Mouse (Mus musculus) gastrocnemius, postnatal 36 days (tissue): ENCODE results near the gene Sema4f. TPM values are rescaled to one million over a fixed set of nuclear protein-coding genes. Genes with fewer than 3 reads are reported as not detected.

Source experiments
- DNase-seq, 2 experiments: peaks; one replicate each; pipeline ENCODE4 v3.0.0; 2022
- intact Hi-C: fragments of 180-260 bp; cut with DNase I; formaldehyde crosslinking; loops from one replicate; pipeline ENCODE4 v1.15.1; 2025
- total RNA-seq, 2 experiments: library from RNA; stranded (reverse); gene quantifications; 2 replicates each; pipeline ENCODE4 v1.2.3; 2021

The Sema4f gene
- total RNA-seq, 2 experiments from 2014 or later = 0.10 to 0.15 TPM

DNA sequence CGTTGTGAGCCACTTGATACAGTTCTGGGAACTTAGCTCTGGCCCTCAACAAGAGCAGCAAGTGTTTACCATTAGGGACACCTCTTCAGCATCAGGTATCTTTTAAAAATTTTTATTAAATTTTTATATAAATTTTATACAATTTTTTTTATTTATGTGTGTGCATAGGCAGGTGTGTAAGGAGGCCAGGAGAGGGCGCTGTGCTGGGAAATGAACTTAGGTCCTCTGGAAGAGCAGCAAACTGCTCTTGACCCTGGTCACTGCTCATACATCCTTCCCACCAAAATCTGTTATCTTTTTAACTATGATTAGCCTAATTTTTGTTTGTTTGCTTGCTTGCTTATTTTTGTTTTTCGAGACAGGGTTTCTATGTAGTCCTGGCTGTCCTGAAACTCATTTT lies 58.8 kb downstream of the Sema4f start:
- no peak for DNase-seq
- intact Hi-C loops = no loop called here

DNA sequence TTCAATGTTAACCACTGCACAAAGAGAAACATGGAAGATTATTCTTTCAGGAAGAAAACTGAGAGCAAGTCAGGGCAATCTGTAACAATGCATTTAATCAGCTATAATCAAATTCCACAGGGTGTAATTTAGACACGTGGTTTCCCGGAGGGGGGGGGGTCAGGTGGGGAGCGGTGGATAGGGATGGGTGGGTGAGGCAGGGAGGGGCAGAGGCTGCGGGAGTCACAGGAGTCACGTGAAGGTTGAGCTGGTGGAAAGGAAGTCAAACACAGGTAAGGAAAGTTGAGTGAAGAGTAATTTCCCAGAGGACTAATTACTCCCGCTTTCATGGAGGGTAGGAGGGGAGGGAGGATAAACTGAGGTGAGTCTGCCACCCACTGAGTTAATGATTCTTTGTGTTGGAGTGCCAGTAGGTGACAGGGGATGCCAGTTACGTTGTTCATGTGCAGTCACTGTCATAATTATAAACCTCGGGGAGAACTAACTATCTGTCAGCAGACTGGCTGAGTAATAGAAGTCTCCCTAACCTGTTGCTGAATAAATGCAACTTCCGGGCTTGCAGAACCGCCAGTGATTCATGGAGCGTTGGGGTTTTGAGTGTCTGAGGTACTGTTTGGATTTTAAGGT lies 60.0 kb downstream of the Sema4f start:
- DNase-seq = no peak
- intact Hi-C loops = no loop called here

DNA sequence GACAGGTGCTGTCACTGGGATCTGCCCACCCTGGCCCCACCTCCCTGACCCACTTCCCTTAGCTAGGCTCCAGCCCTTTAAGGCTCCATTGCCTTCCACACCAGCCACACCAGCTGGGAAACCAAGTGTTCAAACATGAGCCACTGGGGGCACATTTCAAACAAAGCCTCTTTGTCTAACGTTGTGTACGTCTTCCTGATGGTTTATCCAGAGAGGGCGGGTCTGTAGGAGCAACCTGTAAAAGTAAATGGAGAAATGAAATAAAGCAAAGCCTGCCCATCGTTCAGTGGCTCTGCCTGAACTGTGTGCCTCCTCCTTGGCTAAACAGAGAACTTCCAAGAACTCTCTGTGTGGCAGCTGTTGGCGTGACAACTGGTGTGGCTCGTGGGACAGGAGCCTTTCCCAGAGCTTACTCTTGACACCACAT lies 64.0 kb downstream of the Sema4f start:
- DNase-seq = no peak
- intact Hi-C loops = no loop called here

DNA sequence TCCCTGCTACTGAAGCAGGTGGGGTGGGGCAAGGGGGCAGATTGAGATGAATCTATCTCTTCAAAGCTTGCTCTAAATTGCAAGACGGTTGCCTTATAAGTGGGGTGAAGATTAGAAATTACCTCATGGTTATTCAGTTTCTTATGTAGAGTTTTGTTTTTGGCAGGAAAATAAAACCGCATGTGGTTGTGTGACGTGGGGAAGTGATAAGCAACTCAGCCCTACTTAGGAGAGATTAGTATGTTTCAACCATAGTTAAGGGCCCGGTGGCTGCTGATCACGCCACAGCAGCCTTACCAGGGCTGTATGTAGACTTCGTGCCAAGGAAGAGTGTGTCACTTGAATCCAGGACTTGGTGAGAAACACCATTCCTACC lies 67.2 kb downstream of the Sema4f start:
- intact Hi-C loops = no loop called here
- no peak for DNase-seq

DNA sequence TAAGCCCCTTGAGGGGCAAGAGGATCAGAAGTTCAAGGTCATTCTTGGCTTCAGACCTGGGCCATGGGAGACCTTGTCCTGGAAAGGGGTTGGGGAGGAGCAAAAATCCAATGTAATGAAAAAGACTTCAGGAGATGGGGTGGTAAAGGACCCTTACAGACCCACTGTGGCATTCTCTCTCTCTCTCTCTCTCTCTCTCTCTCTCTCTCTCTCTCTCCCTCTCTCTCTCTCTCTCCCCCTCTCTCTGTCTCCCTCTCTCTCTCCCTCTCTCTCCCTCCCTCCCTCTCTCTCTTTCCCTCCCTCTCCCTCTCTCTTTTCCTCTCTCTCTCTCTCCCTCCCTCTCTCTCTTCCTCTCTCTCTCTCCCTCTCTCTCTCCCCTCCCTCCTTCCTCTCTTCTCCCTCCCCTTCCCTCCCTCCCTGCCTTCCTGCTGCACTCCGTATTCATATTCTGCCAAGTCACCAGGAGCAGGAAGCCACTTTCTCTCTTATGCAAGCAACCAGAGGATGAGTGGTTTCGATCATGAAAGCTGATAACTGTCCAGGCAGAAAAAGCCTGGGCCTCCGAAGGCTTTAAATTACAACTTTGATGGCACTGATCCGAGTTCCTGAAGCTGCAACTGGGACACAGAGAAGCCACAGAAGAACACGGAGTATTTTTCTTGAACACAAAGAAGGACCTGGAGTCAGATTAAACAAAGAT lies 67.8 kb downstream of the Sema4f start:
- DNase-seq = no peak

DNA sequence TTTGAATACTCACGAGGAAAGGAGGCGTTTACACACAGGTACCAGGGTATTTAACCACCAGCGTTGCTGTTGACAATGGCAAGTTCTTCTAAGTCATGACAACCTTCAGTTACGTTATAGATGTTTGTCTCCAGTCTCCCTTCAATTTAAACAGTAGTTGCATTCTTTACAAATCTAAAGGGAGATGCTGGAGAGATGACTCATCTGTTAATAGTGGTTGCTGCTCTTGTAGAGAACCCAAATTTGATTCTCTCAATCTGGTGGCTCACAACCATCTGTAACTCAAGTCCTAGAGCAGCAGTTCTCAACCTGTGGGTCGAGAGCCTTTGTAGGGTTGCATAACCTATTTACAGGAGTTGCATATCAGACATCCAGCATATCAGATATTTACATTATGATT lies 71.1 kb downstream of the Sema4f start:
- intact Hi-C loops = no loop called here
- DNase-seq = no peak

More for the DNA sequence above, 67.8 kb downstream of the Sema4f start:
- intact Hi-C loops = no loop called here

DNA sequence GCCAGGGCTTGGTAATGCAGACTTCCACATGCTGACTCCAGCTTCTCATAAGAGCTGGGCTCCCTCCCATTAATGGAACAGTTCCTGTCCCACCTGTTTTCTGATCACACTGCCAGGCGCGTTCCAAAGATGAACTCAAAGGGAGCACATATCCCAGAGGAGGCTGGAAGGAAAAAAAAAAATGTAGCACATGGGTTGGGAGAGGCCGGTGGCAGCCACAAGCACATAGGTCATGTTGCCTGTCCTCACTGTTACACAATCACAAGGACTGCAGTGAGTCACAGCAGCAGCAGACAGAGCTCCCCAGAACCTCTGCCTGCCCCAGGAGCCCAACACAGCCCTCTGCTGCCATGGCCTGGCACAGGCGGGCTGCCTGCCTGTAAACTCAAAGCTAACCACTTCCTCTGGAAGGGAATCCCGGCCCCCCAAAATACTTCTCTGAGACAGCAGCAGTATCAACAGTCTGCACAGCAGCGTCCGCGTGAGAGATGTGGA lies 76.1 kb downstream of the Sema4f start:
- intact Hi-C loops = loop anchor here (2.0 to 5.0 kb wide), 2 partner anchors 21 to 111 kb away; no protein-coding TSS in a partner anchor
- peak; percentile 55 to 57 for DNase-seq

DNA sequence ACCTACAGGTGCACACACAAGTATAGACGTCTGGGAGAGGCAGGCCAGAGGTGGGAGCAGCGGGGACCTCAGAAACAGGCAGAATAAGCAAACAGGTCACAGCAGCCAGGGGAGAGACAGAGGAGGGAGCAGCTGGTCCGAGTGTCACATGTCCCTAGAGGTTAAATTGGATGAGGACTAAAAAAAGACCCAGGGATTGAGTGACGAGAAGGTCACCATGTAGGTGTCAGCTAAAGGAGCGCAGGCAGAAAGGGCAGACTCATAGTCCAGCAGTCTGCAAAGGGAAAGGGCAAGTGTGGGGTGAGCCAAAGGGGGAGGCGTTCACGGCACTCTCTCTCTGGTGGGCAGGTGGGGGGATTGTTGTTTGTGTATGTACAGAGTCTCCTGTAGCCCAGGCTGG lies 77.1 kb downstream of the Sema4f start:
- intact Hi-C loops = loop anchor here (1.0 to 5.0 kb wide), 3 partner anchors 22 to 110 kb away; no protein-coding TSS in a partner anchor
- DNase-seq = peak in 1 of 2 experiments; percentile 25

DNA sequence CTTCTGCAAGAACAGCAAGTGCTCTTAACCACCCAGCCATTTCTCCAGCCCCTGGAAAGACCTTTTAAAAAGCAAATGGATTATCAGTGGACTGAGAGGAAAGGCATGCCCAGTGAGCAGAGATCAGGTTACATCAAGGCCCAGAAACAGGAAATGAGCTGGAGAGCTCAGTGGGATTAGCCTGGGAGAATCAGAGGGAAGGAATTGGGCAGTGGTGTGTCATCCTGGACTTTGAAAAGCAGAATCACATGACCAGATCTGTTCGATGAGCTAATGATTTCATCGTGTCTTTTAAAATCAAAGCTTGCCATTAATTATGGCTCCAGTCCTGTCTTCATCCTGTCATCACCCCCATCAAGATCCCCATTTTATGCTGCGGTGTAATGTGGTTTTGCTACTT lies 77.5 kb downstream of the Sema4f start:
- DNase-seq = no peak

More for the DNA sequence above, 77.5 kb downstream of the Sema4f start:
- intact Hi-C loops = loop anchor here (1.0 to 5.0 kb wide), 3 partner anchors 23 to 110 kb away; no protein-coding TSS in a partner anchor

Other genes starting within 250 kb of the Sema4f start
- 10 to 100 TPM; 14.0 to 16.5 TPM for gene Pole4, start 234.4 kb downstream of the Sema4f start, total RNA-seq
- 100 to 1,000 TPM; 208 to 209 TPM for gene Hk2, start 165.3 kb downstream of the Sema4f start, total RNA-seq
- not detected for gene M1ap, start 7.1 kb upstream of the Sema4f start, total RNA-seq
- 1 to 10 TPM; 2.4 to 2.5 TPM for gene Dok1, start 93.7 kb upstream of the Sema4f start, total RNA-seq
- gene Loxl3, start 94.4 kb upstream of the Sema4f start, total RNA-seq = 1 to 10 TPM; 2.9 to 3.1 TPM
- gene Aup1, start 114.8 kb upstream of the Sema4f start, total RNA-seq = 10 to 100 TPM; 82.8 to 88.8 TPM
- gene Htra2, start 115.5 kb upstream of the Sema4f start, total RNA-seq = 10 to 100 TPM; 16.7 to 18.3 TPM
- gene Dqx1, start 118.1 kb upstream of the Sema4f start, total RNA-seq = under 1 TPM; 0.26 to 0.32 TPM
- gene Tlx2, start 130.5 kb upstream of the Sema4f start, total RNA-seq = not detected
- gene Pcgf1, start 138.1 kb upstream of the Sema4f start, total RNA-seq = 1 to 10 TPM; 4.5 to 7.4 TPM
- under 1 TPM in 1 of 2 experiments, not detected in 1; 0.56 TPM for gene Lbx2, start 146.6 kb upstream of the Sema4f start, total RNA-seq
- gene Ccdc142, start 161.8 kb upstream of the Sema4f start, total RNA-seq = 1 to 10 TPM; 1.2 to 3.1 TPM
- gene Gm42688, start 161.8 kb upstream of the Sema4f start, total RNA-seq = 1 to 10 TPM in 1 of 2 experiments, under 1 TPM in 1; 0.69 to 1.0 TPM
- 100 to 1,000 TPM in 1 of 2 experiments, 10 to 100 TPM in 1; 91.0 to 103 TPM for gene Mrpl53, start 169.3 kb upstream of the Sema4f start, total RNA-seq
- 1 to 10 TPM; 4.4 to 4.5 TPM for gene Mogs, start 175.7 kb upstream of the Sema4f start, total RNA-seq
- 10 to 100 TPM; 35.4 to 35.8 TPM for gene Wbp1, start 181.8 kb upstream of the Sema4f start, total RNA-seq
- gene Ino80b, start 185.7 kb upstream of the Sema4f start, total RNA-seq = 10 to 100 TPM; 14.3 to 14.5 TPM
- gene Rtkn, start 195.7 kb upstream of the Sema4f start, total RNA-seq = 10 to 100 TPM; 11.3 to 13.8 TPM
- gene Wdr54, start 216.6 kb upstream of the Sema4f start, total RNA-seq = 1 to 10 TPM in 1 of 2 experiments, under 1 TPM in 1; 0.92 to 1.3 TPM
- under 1 TPM in 1 of 2 experiments, not detected in 1; 0.13 TPM for gene 1700003E16Rik, start 216.6 kb upstream of the Sema4f start, total RNA-seq
- gene Dctn1, start 226.2 kb upstream of the Sema4f start, total RNA-seq = 100 to 1,000 TPM; 128 to 135 TPM